ENCODE assay signal across 8 mouse cellular contexts in genomic region chr15:79895221-79896079, GRCm38 (mm10). TPM values are rescaled to one million over a fixed set of nuclear protein-coding genes. Genes with fewer than 3 reads are reported as not detected.
DNase-seq lines count a peak whose midpoint lies in the region; ATAC-seq and TF ChIP-seq lines count a peak whose summit lies in the region.
"Not testable (repeated sequence)": the region's sequence is repeated elsewhere in the genome, so short reads cannot be mapped to it uniquely, and the experiment has no call there.

No protein-coding gene starts in this region.

- H3K79me2 ChIP-seq in CH12.LX (replicated peaks; ENCODE audit: control insufficient read depth, extremely low read depth, insufficient read depth, poor library complexity, severe bottlenecking), result not testable (repeated sequence)

- in situ Hi-C loops in CH12.LX (cut with MboI; ENCODE audit: low pct_ligation_motif_present, low pct_unique_long_range_greater_than_20kb, low sequenced_read_pairs), result not testable (repeated sequence)

- H3K4me3 ChIP-seq in CH12.LX (replicated peaks in 1 of 3; ENCODE audit: low read depth in 2 of 3, low read length in 2 of 3, poor library complexity in 1 of 3), result peak overlapping the region in 1 of 3 experiments; percentile 18
- H3K4me3 ChIP-seq in embryonic facial prominence, embryonic 14.5 days (ENCODE audit: low read depth, low read length); heart, embryonic 14.5 days (ENCODE audit: control insufficient read depth in 1 of 2, insufficient read depth in 1 of 2, low read depth in 1 of 2, low read length in 2 of 2); lung, embryonic 15.5 days: not testable (repeated sequence)
- H3K4me3 ChIP-seq in liver, embryonic 12.5 days, result peak overlapping the region; percentile 78
- H3K4me3 ChIP-seq in small intestine, adult 2 months (ENCODE audit: low read depth, low read length), result peak overlapping the region; percentile 38
- H3K4me3 ChIP-seq in thymus, adult 2 months (ENCODE audit: control insufficient read depth, insufficient read depth, low read length), result peak overlapping the region; percentile 41

- not testable (repeated sequence) for TF ChIP-seq CTCF in CH12.LX (conservative IDR thresholded peaks at IDR 0.05 in 1 of 2, IDR thresholded peaks at IDR 0.05 in 1 of 2; ENCODE audit: low read depth in 2 of 2, low read length in 2 of 2); small intestine, adult 2 months (IDR thresholded peaks at IDR 0.05; ENCODE audit: extremely low read depth, insufficient read length, insufficient replicate concordance, low read depth, low read length); thymus, adult 2 months (IDR thresholded peaks at IDR 0.05; ENCODE audit: borderline replicate concordance, control insufficient read depth, extremely low read depth, insufficient read depth, low read length, poor library complexity)

- H3K4me1 ChIP-seq in CH12.LX (ENCODE audit: control insufficient read depth in 1 of 2, insufficient read depth in 2 of 2), result peaks cover 11 to 26% of the 10 kb centered on the region in 2 experiments
- H3K4me1 ChIP-seq in embryonic facial prominence, embryonic 14.5 days (ENCODE audit: control insufficient read depth, insufficient read depth, low read length); heart, embryonic 14.5 days (ENCODE audit: control insufficient read depth in 2 of 2, insufficient read depth in 2 of 2, low read length in 2 of 2): not testable (repeated sequence)
- peaks cover 57% of the 10 kb centered on the region for H3K4me1 ChIP-seq in liver, embryonic 12.5 days
- peaks cover 13% of the 10 kb centered on the region; the same call in 1 of the 2 replicates for H3K4me1 ChIP-seq in lung, embryonic 15.5 days
- peaks cover 14% of the 10 kb centered on the region; the same call in 1 of the 2 replicates for H3K4me1 ChIP-seq in small intestine, adult 2 months (ENCODE audit: control insufficient read depth, insufficient read depth, insufficient read length, low read length)
- H3K4me1 ChIP-seq in thymus, adult 2 months (replicated peaks; ENCODE audit: control insufficient read depth, insufficient read depth, low read length), result peaks cover 45% of the 10 kb centered on the region

- not testable (repeated sequence) for ATAC-seq in embryonic facial prominence, embryonic 14.5 days (ENCODE audit: low read depth); heart, embryonic 14.5 days (ENCODE audit: insufficient number of reproducible peaks, insufficient read depth, low FRiP score, low read depth); liver, embryonic 12.5 days; lung, embryonic 15.5 days (ENCODE audit: borderline replicate concordance, extremely low read depth, low FRiP score, low TSS enrichment)

- H3K36me3 ChIP-seq in CH12.LX (replicated peaks in 1 of 2; ENCODE audit: control insufficient read depth in 1 of 2, insufficient read depth in 1 of 2, low read length in 1 of 2); embryonic facial prominence, embryonic 14.5 days (ENCODE audit: control insufficient read depth, insufficient read depth, low read length); lung, embryonic 15.5 days: not testable (repeated sequence)
- peaks cover 12% of the 10 kb centered on the region for H3K36me3 ChIP-seq in heart, embryonic 14.5 days (ENCODE audit: control insufficient read depth, insufficient read depth, low read length)
- peaks cover 39% of the 10 kb centered on the region for H3K36me3 ChIP-seq in liver, embryonic 12.5 days
- peaks cover 24% of the 10 kb centered on the region for H3K36me3 ChIP-seq in small intestine, adult 2 months (ENCODE audit: control insufficient read depth, insufficient read depth, low read length)
- peaks cover 35% of the 10 kb centered on the region for H3K36me3 ChIP-seq in thymus, adult 2 months (ENCODE audit: control insufficient read depth, insufficient read depth, low read length)

- WGBS in embryonic facial prominence, embryonic 14.5 days, result 71% methylated on average over 8 of the region's 23 CpGs
- WGBS in heart, embryonic 14.5 days, result 81% methylated on average over 10 of the region's 23 CpGs
- 54% methylated on average over 12 of the region's 23 CpGs for WGBS in liver, embryonic 12.5 days (ENCODE audit: insufficient replicate concordance)
- WGBS in lung, embryonic 15.5 days, result 73% methylated on average over 11 of the region's 23 CpGs
- 47% methylated on average over 12 of the region's 23 CpGs for WGBS in small intestine, adult 2 months
- WGBS in thymus, adult 2 months, result 6% methylated on average over 12 of the region's 23 CpGs

- dilution Hi-C loops in CH12.LX (cut with MboI; ENCODE audit: extremely low pct_ligation_motif_present, extremely low pct_unique_long_range_greater_than_20kb, low sequenced_read_pairs), result not testable (repeated sequence)

- not testable (repeated sequence) for TF ChIP-seq EP300 in CH12.LX (IDR thresholded peaks at IDR 0.05; ENCODE audit: low read length)

- peaks cover 72% of the 10 kb centered on the region for H3K9me3 ChIP-seq in CH12.LX (replicated peaks; ENCODE audit: low read length)
- H3K9me3 ChIP-seq in embryonic facial prominence, embryonic 14.5 days (ENCODE audit: control insufficient read depth, low read length); heart, embryonic 14.5 days (ENCODE audit: control insufficient read depth, low read length); liver, embryonic 12.5 days (replicated peaks); lung, embryonic 15.5 days: not testable (repeated sequence)

- not testable (repeated sequence) for TF ChIP-seq RAD21 in CH12.LX (IDR thresholded peaks at IDR 0.05; ENCODE audit: low read depth, low read length)

- H3K9ac ChIP-seq in CH12.LX (ENCODE audit: insufficient read depth, low read depth); embryonic facial prominence, embryonic 14.5 days (ENCODE audit: low read depth, low read length); heart, embryonic 14.5 days (ENCODE audit: low read length); lung, embryonic 15.5 days: not testable (repeated sequence)
- peak overlapping the region; percentile 57 for H3K9ac ChIP-seq in liver, embryonic 12.5 days

- peak overlapping the region; percentile 96 for H3K27ac ChIP-seq in CH12.LX (ENCODE audit: insufficient read depth, low read depth)
- peak overlapping the region; percentile 24 for H3K27ac ChIP-seq in embryonic facial prominence, embryonic 14.5 days (replicated peaks; ENCODE audit: low read depth, low read length)
- not testable (repeated sequence) for H3K27ac ChIP-seq in heart, embryonic 14.5 days (replicated peaks in 1 of 2; ENCODE audit: control insufficient read depth in 1 of 2, insufficient read depth in 1 of 2, low read depth in 2 of 2, low read length in 2 of 2)
- peak overlapping the region; percentile 89 for H3K27ac ChIP-seq in liver, embryonic 12.5 days
- H3K27ac ChIP-seq in lung, embryonic 15.5 days, result peak overlapping the region; percentile 48
- H3K27ac ChIP-seq in small intestine, adult 2 months (ENCODE audit: insufficient read depth, low read depth, low read length), result peak overlapping the region; percentile 95
- peak overlapping the region; percentile 93 for H3K27ac ChIP-seq in thymus, adult 2 months (ENCODE audit: control insufficient read depth, insufficient read depth, low read length)

- TF ChIP-seq POLR2A in CH12.LX (IDR thresholded peaks at IDR 0.05; ENCODE audit: low read depth, low read length); small intestine, adult 2 months (IDR thresholded peaks at IDR 0.05; ENCODE audit: low read depth, low read length); thymus, adult 2 months (IDR thresholded peaks at IDR 0.05; ENCODE audit: control insufficient read depth, extremely low read depth, insufficient read depth, low read length, poor library complexity): not testable (repeated sequence)

- DNase-seq in CH12.LX (ENCODE audit: extremely low read depth); embryonic facial prominence, embryonic 14.5 days (ENCODE audit: low spot score); thymus, adult 2 months: not testable (repeated sequence)
- peak; percentile 34 to 36 for DNase-seq in kidney, adult 8-10 months

- not testable (repeated sequence) for H3K27me3 ChIP-seq in CH12.LX (replicated peaks); embryonic facial prominence, embryonic 14.5 days (replicated peaks; ENCODE audit: control insufficient read depth, insufficient read depth, low read length); heart, embryonic 14.5 days (ENCODE audit: control insufficient read depth, insufficient read depth, low read length); liver, embryonic 12.5 days (replicated peaks); lung, embryonic 15.5 days; small intestine, adult 2 months (ENCODE audit: control insufficient read depth, insufficient read depth, low read length); thymus, adult 2 months (ENCODE audit: control insufficient read depth, insufficient read depth, low read length)

- H3K4me2 ChIP-seq in CH12.LX (ENCODE audit: insufficient read depth, low read depth, poor library complexity, severe bottlenecking); embryonic facial prominence, embryonic 14.5 days (ENCODE audit: low read depth, low read length); lung, embryonic 15.5 days: not testable (repeated sequence)
- H3K4me2 ChIP-seq in heart, embryonic 14.5 days (ENCODE audit: low read length), result 0 out of 2 replicates have a peak overlapping the region, but pooled peaks have one; percentile 13
- H3K4me2 ChIP-seq in liver, embryonic 12.5 days, result peak overlapping the region; percentile 86

RNA-seq across cellular contexts. Expression of gene Apobec3, which starts 4.0 kb away (rescaled TPM):
- total RNA-seq in CH12.LX (2012; rRNA removed) (3.9 and 4.7 TPM in 2 replicates), CH12.LX (2014; rRNA removed) (8.7 and 10.4 TPM in 2 replicates)
- polyA plus RNA-seq in CH12.LX (2012; ENCODE audit: insufficient read length, low read depth), result 94.3 and 98.5 TPM in 2 replicates
- 16.1 and 17.3 TPM in 2 replicates for polyA plus RNA-seq in embryonic facial prominence, embryonic 14.5 days (2014; fragmentation: Nextera tagmentation; extraction: Ambion mirVana)
- 12.9 and 13.3 TPM in 2 replicates for polyA plus RNA-seq in heart, embryonic 14.5 days (2014; fragmentation: Nextera tagmentation; extraction: Ambion mirVana)
- polyA plus RNA-seq in liver, embryonic 12.5 days (2016; fragmentation: Nextera tagmentation; extraction: Ambion mirVana), result 54.7 and 57.4 TPM in 2 replicates
- 30.0 and 38.5 TPM in 2 replicates for polyA plus RNA-seq in lung, embryonic 15.5 days (2015; fragmentation: Nextera tagmentation; extraction: Ambion mirVana)
- 9.3 and 21.1 TPM in 2 replicates for polyA plus RNA-seq in small intestine, adult 2 months (2012; rRNA removed)
- polyA plus RNA-seq in thymus, adult 2 months (2012; rRNA removed), result 92.3 and 98.5 TPM in 2 replicates
